ENCODE assay signal across 8 mouse cellular contexts in the genomic region with DNA sequence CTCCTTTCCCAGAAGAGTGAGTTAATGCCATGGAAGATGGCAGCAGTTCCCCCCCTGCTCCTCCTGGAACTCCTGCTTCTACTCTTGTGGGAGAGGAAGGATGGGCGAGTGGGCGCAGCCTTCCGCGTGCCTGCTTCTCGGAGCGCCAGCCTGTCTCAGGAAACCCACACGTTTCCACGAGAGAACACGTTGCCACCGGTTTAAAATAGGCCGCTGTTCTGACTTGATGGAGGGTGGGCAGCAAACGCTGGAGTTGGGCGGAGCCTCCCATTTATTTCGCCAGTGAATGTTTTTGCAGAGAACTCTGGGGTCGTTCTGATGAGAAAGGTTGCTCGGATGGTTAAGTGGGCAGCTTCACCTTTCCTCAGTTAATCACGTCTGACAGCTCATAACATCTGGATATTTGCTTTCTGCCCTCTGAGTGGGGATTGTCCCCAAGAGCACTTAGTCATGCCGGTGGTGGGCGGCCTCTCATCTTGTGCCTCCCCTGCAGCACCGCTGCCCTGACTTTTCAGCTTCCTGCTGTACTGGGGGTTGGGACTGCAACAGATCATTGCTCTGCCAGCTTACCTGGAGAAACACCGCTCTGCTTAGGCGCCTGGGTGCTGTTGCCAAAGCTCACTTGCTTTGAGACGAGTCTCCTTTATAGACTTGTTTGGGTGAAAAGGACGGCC. TPM values are rescaled to one million over a fixed set of nuclear protein-coding genes. Genes with fewer than 3 reads are reported as not detected.
DNase-seq lines count a peak whose midpoint lies in the region.

No protein-coding gene starts in this region.

- H3K36me3 ChIP-seq in forebrain, embryonic 10.5 days (replicated peaks): no peaks in the 10 kb centered on the region

- DNase-seq in adrenal gland, adult (ENCODE audit: inconsistent age in 2 of 2, low spot score in 1 of 2): peak; percentile 38 to 77
- DNase-seq in adrenal gland, adult 8-10 months: no peak
- DNase-seq in retina, postnatal 1 day: peak; percentile 13
- no peak for DNase-seq in retina, embryonic 14.5 days (ENCODE audit: low spot score)
- peak; percentile 45 to 86 for DNase-seq in left cerebral cortex, adult 8-10 months (ENCODE audit: low spot score in 2 of 2)
- peak; percentile 32 for DNase-seq in thymus, postnatal 4 days
- no peak for DNase-seq in gastrocnemius, postnatal 10 days
- DNase-seq in forebrain, embryonic 10.5 days (ENCODE audit: extremely low spot score, low spot score): no peak

- no peak overlapping the region for H3K27ac ChIP-seq in forebrain, embryonic 10.5 days

- no peaks in the 10 kb centered on the region for H3K9me3 ChIP-seq in forebrain, embryonic 10.5 days

- WGBS in forebrain, embryonic 10.5 days: 57% methylated on average over 24 of the region's 24 CpGs

- H3K27me3 ChIP-seq in forebrain, embryonic 10.5 days (ENCODE audit: poor library complexity, severe bottlenecking): 0 out of 2 replicates have a peak, but pooled peaks cover 4% of the 10 kb centered on the region

- no peak overlapping the region for H3K4me3 ChIP-seq in forebrain, embryonic 10.5 days

- H3K4me1 ChIP-seq in forebrain, embryonic 10.5 days: peaks cover 8% of the 10 kb centered on the region

RNA-seq across cellular contexts. Expression of gene Slit3, which starts 57.3 kb away (rescaled TPM):
- 10 to 100 TPM; 40.6 to 73.5 (median 56.6) TPM for total RNA-seq in adrenal gland, adult 8-10 months (2022)
- total RNA-seq in left cerebral cortex, adult 8-10 months (2022): 10 to 100 TPM; 41.7 to 49.2 (median 48.2) TPM
- total RNA-seq in gastrocnemius, postnatal 10 days (2021): 10 to 100 TPM; 12.5 to 17.9 TPM
- 4.8 and 4.9 TPM in 2 replicates for polyA plus RNA-seq in forebrain, embryonic 10.5 days (2016; fragmentation: Nextera tagmentation; extraction: Ambion mirVana)

Comparison
In these comparisons a context has a peak if more than half of its experiments do, and no peak if none do; other contexts are left out.
1. DNase-seq: peak in adrenal gland, adult (2 of 2), retina, postnatal 1 day (single experiment), left cerebral cortex, adult 8-10 months (2 of 2) and thymus, postnatal 4 days (single experiment); none in adrenal gland, adult 8-10 months (single experiment), retina, embryonic 14.5 days (single experiment), gastrocnemius, postnatal 10 days (single experiment) and forebrain, embryonic 10.5 days (single experiment).